Mouse (Mus musculus) olfactory bulb, adult 2 months (tissue): ENCODE measurements at regions not wholly inside any gene's neighbourhood (a gene's known extent, or its start where the extent isn't known, plus 50 kb on each side); places are given as distances from the start of the nearest gene placed in this dataset.

Experiments
- H3K27ac ChIP-seq: fragments of 200-500 bp; 2 replicates; pipeline ENCODE4 v1.5.1; 2012; ENCODE audit warnings: low read depth, low read length; ENCODE audit not compliant: insufficient read depth
- H3K4me1 ChIP-seq: fragments of 200-500 bp; 2 replicates; pipeline ENCODE4 v1.6.1; 2012; ENCODE audit warnings: low read length; ENCODE audit not compliant: control insufficient read depth, insufficient read depth
- H3K4me3 ChIP-seq: fragments of 200-500 bp; 2 replicates; pipeline ENCODE4 v1.5.1; 2012; ENCODE audit warnings: mild to moderate bottlenecking, low read depth, low read length, moderate library complexity; ENCODE audit not compliant: insufficient read depth
- CTCF ChIP-seq: fragments of 200-500 bp; IDR thresholded peaks from 2 replicates; pipeline ENCODE4 v1.5.1; 2012; ENCODE audit warnings: low read depth, mild to moderate bottlenecking, low read length, moderate library complexity; ENCODE audit not compliant: insufficient read depth
- POLR2A ChIP-seq: fragments of 200-500 bp; IDR thresholded peaks from 2 replicates; pipeline ENCODE4 v1.6.1; 2012; ENCODE audit warnings: mild to moderate bottlenecking, low read depth, low read length, moderate library complexity; ENCODE audit not compliant: insufficient read depth
- WGBS: fragments of 180-500 bp; shearing (Covaris S2); methylation state at CpG from one replicate; pipeline ENCODE4 v1.1.7; 2018; 5-methylcytosine and 5-hydroxymethylcytosine counted together

- H3K27ac ChIP-seq = no peak overlapping the region
- H3K4me1 ChIP-seq = peaks cover 6% of the 10 kb centered on the region; the same call in 1 of the 2 replicates
- no peak for TF ChIP-seq CTCF
- no peak overlapping the region for H3K4me3 ChIP-seq
- 62% methylated on average over 11 of the region's 11 CpGs for WGBS
These were observed 77.6 kb upstream of the Ajap1 start for GRCm38 (mm10) chr4:153560193-153560592.

- H3K27ac ChIP-seq = no peak overlapping the region
- no peak overlapping the region for H3K4me3 ChIP-seq
- peaks cover 6% of the 10 kb centered on the region; the same call in 1 of the 2 replicates for H3K4me1 ChIP-seq
- WGBS = 81% methylated on average over 6 of the region's 6 CpGs
- TF ChIP-seq POLR2A (no peak), CTCF (no peak)
These were observed 78.3 kb upstream of the Ajap1 start for GRCm38 (mm10) chr4:153560956-153561355.

DNA sequence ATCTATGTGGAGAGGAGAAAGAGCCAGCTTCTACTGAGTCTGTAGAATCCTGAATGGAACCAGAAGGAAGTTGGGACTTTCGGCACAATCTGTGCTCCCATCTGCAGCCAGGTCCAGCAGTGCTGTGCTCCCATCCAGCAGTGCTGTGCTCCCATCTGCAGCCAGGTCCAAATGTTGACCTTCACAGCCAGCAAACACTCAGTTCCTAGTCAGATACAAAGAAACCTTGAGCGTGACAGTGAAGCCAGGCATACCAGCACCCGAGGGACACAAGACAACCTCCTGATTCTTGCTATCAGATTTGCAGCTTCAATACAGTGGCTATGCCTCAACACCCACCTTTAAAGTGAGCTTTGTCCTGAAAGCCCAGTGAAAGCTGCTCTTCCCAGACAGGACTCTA, 79.4 kb upstream of the Ajap1 start:
- TF ChIP-seq CTCF (no peak), POLR2A (no peak)
- Histone ChIP-seq H3K27ac (no peak overlapping the region), H3K4me1 (peaks cover 6% of the 10 kb centered on the region; the same call in 1 of the 2 replicates), H3K4me3 (no peak overlapping the region)
- 90% methylated on average over 3 of the region's 3 CpGs for WGBS

DNA sequence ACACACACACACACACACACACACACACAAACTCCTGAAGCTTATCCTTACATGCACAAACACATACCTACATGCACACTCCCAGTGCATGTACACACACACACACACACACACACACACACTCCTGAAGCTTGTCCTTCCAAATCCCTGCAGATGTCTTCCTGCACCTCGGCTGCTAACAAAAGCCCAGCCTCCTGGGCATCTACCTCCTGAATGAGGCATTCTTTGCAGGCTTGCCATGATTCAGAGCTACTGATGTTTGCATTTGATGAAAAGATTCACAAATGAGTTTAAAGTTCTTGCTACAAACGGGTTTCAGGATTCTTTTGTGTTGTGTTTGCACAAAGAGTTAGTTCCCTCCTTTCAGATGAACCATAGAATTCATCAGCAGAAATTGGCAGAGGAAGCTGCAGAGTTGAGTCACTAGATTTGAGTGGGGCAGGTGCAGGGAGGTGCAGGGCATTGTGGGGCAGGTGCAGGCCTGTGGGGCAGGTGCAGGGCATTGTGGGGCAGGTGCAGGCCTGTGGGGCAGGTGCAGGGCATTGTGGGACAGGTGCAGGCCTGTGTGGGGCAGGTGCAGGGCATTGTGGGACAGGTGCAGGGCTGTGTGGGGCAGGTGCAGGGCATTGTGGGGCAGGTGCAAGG, 84.8 kb upstream of the Ajap1 start:
- 50% methylated on average over 2 of the region's 2 CpGs for WGBS
- Histone ChIP-seq H3K4me1 (no peaks in the 10 kb centered on the region), H3K27ac (no peak overlapping the region), H3K4me3 (no peak overlapping the region)
- TF ChIP-seq CTCF (no peak), POLR2A (no peak)

DNA sequence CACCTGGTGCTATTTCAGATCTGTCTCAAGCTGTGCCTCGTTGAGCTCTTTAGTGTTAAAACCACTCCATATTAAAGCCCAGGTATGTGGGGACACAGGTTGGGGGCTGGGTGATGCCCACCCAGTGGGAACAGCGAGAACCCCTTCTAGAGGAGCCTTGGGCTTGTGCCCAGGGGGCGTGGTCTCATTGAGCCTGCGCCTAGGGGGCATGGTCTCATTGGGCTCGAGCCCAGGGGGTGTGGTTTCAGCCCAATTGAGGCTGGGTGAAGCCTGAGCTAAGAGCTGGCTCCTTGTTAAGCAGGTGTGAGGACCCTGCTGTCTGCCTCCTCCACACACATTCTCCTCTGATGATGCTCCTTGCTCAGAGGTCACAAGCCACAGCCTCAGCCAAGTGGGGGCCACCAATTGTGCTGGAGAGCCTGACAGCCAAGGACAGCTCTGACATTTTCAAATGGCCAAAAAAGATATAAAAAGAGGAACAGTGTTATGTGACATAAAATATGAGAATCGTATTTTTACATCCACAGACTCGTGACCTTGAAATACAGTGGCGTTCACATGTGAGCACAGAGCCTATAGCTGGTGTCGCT, 90.7 kb upstream of the Ajap1 start:
- no peak for TF ChIP-seq POLR2A
- TF ChIP-seq CTCF = no peak
- 56% methylated on average over 9 of the region's 9 CpGs for WGBS
- no peak overlapping the region for H3K4me3 ChIP-seq
- no peak overlapping the region for H3K27ac ChIP-seq
- H3K4me1 ChIP-seq = peaks cover 4% of the 10 kb centered on the region; the same call in 1 of the 2 replicates

DNA sequence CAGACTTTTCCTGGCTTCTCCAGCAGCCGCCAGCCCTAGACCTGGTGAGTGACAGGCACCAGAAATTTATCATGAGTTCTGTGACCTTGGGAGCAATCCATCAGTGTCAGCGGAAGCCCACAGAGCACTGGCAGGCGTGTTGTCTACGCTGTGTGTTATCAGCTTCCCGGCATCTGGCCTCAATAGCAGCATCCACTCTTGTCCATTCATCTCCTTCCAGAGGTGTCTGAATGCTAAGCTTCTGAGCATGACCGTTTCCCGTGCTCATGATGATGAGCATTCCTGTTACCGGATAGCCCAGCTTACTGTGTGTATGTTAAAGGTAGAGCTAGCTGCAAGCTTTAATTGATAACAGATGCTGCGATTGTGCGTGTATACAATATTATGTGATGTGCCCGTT, 110.7 kb upstream of the Ajap1 start:
- 91% methylated on average over 11 of the region's 11 CpGs for WGBS
- TF ChIP-seq CTCF = no peak
- TF ChIP-seq POLR2A = no peak
- no peaks in the 10 kb centered on the region for H3K4me1 ChIP-seq
- no peak overlapping the region for H3K27ac ChIP-seq
- no peak overlapping the region for H3K4me3 ChIP-seq

- WGBS = 28% methylated on average over 11 of the region's 11 CpGs
- H3K4me1 ChIP-seq = peaks cover 29% of the 10 kb centered on the region
- H3K4me3 ChIP-seq = no peak overlapping the region
- 0 out of 2 replicates have a peak overlapping the region, but pooled peaks have one; percentile 18 for H3K27ac ChIP-seq
- TF ChIP-seq CTCF (no peak), POLR2A (no peak)
These were observed 117.3 kb upstream of the Ajap1 start for GRCm38 (mm10) chr4:153599794-153600370.

GRCm38 (mm10) chr4:153602496-153602895, 119.9 kb upstream of the Ajap1 start:
- TF ChIP-seq CTCF (no peak), POLR2A (no peak)
- Histone ChIP-seq H3K27ac (no peak overlapping the region), H3K4me3 (no peak overlapping the region), H3K4me1 (peaks cover 29% of the 10 kb centered on the region)
- 96% methylated on average over 4 of the region's 4 CpGs for WGBS

DNA sequence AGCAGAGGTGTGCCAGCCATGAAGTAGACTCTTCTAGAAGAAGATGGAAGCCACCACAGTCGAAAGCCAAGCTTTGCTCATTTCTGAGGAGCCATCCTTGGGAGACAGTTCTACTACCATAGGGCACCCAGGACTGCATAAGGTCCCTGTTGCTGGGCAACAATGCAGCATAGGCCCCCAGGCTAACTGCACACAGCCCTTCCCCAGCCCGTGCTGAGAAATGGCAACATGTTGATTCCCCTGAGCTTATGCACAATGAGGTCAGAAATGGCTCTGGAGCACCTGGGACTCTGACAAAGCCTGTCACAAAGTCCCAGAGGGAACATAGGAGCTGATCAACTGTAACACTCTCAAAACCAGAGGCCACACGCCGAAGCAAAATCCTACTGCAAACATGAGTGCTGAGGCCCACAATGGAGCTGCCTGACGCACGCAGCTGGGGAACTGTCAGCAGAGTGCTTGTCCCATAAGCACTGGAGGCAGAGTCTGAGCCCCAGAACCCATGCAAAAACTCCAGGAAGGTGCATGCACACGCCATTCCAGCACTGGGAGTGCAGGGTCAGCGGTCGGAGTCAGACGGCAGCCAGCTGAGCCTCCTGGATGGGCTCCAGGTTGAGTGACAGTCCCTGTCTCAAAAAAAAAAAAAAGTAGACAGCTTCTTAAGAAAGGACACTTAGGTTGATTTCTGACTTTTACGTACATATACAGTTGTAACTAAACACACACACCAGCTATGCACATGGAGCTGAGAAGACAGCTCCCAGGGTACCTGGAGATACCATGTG, 120.6 kb upstream of the Ajap1 start:
- H3K27ac ChIP-seq = no peak overlapping the region
- TF ChIP-seq POLR2A (no peak), CTCF (no peak)

More for the DNA sequence above, 120.6 kb upstream of the Ajap1 start:
- peaks cover 29% of the 10 kb centered on the region for H3K4me1 ChIP-seq
- 84% methylated on average over 11 of the region's 11 CpGs for WGBS
- no peak overlapping the region for H3K4me3 ChIP-seq
